Mouse (Mus musculus): ENCODE results near the gene Akap9.

GRCm38 (mm10) chr5:4040922-4041321 lies 113.1 kb downstream of the Akap9 start:
- no peak for TF ChIP-seq CTCF (IDR thresholded peaks at IDR 0.05; ENCODE audit: low read depth)
- TF ChIP-seq EP300 (IDR thresholded peaks at IDR 0.05; ENCODE audit: low read depth): no peak

Data from liver, postnatal 0 days (tissue).